Mouse (Mus musculus) lung, embryonic 16.5 days (tissue): ENCODE measurements around the gene Rem2. TPM values are rescaled to one million over a fixed set of nuclear protein-coding genes. Genes with fewer than 3 reads are reported as not detected.
A peak's percentile ranks its signal among the peaks of the same experiment; 100 is the strongest.

Experiments
- ATAC-seq: fragments of 200-750 bp; cut with Nextera tagmentation; 2 replicates; pipeline ENCODE4 v1.8.0; 2017; ENCODE audit warnings: low read depth, mild to moderate bottlenecking, moderate library complexity
- H3K27ac ChIP-seq: fragments of 300-500 bp; sonication (generic); 2 replicates; pipeline ENCODE4 v1.5.1; 2014; ENCODE audit warnings: mild to moderate bottlenecking, control low read depth, low read length
- H3K27me3 ChIP-seq: fragments of 300-500 bp; sonication (generic); 2 replicates; pipeline ENCODE4 v1.6.1; 2014; ENCODE audit warnings: low read depth, low read length, mixed read lengths; ENCODE audit not compliant: control insufficient read depth, insufficient read depth
- H3K36me3 ChIP-seq: fragments of 300-500 bp; sonication (generic); 2 replicates; pipeline ENCODE4 v1.6.1; 2014; ENCODE audit warnings: low read length; ENCODE audit not compliant: control insufficient read depth, insufficient read depth
- H3K4me1 ChIP-seq: fragments of 300-500 bp; sonication (generic); replicated peaks from 2 replicates; pipeline ENCODE4 v1.6.1; 2014; ENCODE audit warnings: low read length, mixed read lengths; ENCODE audit not compliant: control insufficient read depth, insufficient read depth
- H3K4me2 ChIP-seq: fragments of 300-500 bp; sonication (generic); 2 replicates; pipeline ENCODE4 v1.6.1; 2014; ENCODE audit warnings: low read depth, low read length, control low read depth
- H3K4me3 ChIP-seq: fragments of 300-500 bp; sonication (generic); 2 replicates; pipeline ENCODE4 v1.5.1; 2014; ENCODE audit warnings: mild to moderate bottlenecking, low read length, control low read depth
- H3K9ac ChIP-seq: fragments of 300-500 bp; sonication (generic); 2 replicates; pipeline ENCODE4 v1.6.1; 2014; ENCODE audit warnings: low read length, control low read depth
- H3K9me3 ChIP-seq: fragments of 300-500 bp; sonication (generic); 2 replicates; pipeline ENCODE4 v1.6.1; 2016; ENCODE audit warnings: low read length; ENCODE audit not compliant: control insufficient read depth
- WGBS: fragments of 180-500 bp; shearing (Covaris S2); extraction: QIAGEN DNeasy Blood & Tissue Kit; methylation state at CpG from one replicate; pipeline ENCODE4 v1.1.7; 2014; 5-methylcytosine and 5-hydroxymethylcytosine counted together
- polyA plus RNA-seq: library from polyadenylated mRNA; unstranded; fragments of >200 nt; fragmentation: Nextera tagmentation; extraction: Ambion mirVana; gene quantifications from 2 replicates; pipeline ENCODE4 v1.2.1, GENCODE M21; 2015

The Rem2 gene
- polyA plus RNA-seq, 1 experiment from 2014 or later, result 22.4 TPM

DNA sequence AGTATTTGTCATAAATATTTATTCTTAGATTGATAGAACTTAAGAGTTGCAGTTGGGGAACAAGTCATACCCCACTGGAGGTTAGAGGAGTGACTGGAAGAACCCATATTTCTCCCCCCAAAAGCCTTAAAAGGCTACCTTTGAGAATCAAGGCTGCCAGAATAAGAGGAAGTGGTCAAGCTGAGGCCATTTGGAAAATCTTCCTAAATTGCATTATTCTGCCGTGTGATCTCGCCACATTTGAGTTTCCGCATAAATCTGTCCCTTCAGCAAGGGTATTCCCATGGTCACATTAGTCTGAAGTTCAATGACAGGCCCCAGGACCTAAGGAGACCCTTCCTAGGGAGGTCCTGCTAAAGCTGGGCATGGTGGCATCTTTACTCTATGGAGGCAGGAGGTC lies 33.4 kb upstream of the Rem2 start:
- 84% methylated on average over 3 of the region's 3 CpGs for WGBS
- Histone ChIP-seq H3K4me1 (peaks cover 8% of the 10 kb centered on the region; the same call in 1 of the 2 replicates), H3K27me3 (no peaks in the 10 kb centered on the region), H3K9me3 (no peaks in the 10 kb centered on the region), H3K27ac (peak overlapping the region; percentile 54), H3K4me2 (no peak overlapping the region), H3K9ac (no peak overlapping the region), H3K4me3 (no peak overlapping the region), H3K36me3 (peaks cover 26% of the 10 kb centered on the region)
- no peak for ATAC-seq

DNA sequence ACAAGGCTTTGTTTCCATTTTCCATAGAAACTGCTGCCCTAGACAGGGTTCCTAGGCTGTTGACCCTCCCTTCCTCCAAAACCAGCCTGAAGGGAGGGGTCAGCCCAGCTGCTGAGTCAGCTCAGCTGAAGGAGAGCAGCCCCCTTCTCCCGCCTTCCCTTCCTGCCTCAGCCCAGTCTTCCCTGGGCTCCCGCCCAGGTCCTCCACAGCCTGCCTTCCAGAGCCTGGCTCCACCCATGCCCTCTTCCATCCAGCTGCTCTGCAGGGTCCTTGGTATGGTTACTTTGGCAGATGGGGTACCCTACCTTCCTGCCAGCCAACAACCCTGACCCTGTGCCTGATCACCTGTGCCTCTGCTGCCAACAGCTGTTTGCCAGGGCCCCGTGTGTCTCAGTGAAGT lies 32.7 kb upstream of the Rem2 start:
- no peak overlapping the region for H3K9ac ChIP-seq
- peaks cover 22% of the 10 kb centered on the region for H3K36me3 ChIP-seq
- H3K4me3 ChIP-seq, result no peak overlapping the region
- H3K27me3 ChIP-seq, result no peaks in the 10 kb centered on the region
- 17% methylated on average over 3 of the region's 3 CpGs for WGBS
- no peak overlapping the region for H3K4me2 ChIP-seq
- ATAC-seq, result peak; percentile 87
- H3K4me1 ChIP-seq, result peaks cover 8% of the 10 kb centered on the region; the same call in 1 of the 2 replicates
- no peaks in the 10 kb centered on the region for H3K9me3 ChIP-seq
- H3K27ac ChIP-seq, result peak overlapping the region; percentile 54

DNA sequence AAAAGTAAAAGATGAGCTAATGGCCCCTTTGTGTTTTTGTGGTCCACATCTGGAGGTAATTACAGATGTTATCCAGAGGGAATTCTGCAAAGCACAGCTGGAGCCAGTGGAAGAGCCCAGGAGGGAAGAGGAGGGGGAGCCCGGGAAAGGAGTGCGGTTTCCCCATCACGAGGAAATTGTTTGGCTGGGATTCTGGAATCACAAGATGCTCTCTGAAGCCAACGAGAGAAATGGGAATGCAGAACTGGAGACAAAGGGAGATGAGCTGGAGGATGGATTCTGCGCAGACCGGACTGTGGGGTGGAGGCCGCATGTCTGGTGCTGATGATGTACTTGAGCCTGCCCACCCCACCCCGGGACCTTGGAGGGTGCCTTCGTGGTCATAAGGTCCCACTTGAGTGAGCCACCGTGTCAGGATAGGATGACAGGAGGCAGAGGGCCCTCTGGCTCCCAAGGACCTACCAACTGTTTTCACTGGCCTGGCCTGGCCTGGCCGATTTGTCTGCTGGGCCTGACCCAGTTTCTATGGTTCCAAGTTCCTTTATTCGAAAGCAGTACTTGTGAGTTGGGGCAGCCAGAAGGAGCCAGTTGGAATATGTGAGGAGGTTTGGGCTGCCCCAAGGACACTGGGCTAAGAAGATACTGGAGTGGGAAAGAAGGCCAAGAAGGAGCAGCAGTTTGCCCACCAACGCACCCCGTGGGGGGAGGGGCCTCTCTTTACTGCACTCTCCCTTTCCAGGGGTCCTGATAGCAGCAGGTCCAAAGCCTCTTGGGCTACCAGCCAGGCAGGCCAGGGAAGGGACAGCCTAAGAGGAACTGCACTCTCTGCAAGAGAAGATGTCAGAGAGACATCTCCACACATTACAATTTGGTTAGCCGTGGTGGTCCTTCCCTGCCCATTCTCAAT lies 31.9 kb upstream of the Rem2 start:
- Histone ChIP-seq H3K4me2 (no peak overlapping the region), H3K4me3 (no peak overlapping the region), H3K36me3 (peaks cover 15% of the 10 kb centered on the region), H3K9ac (no peak overlapping the region), H3K9me3 (no peaks in the 10 kb centered on the region), H3K27ac (no peak overlapping the region; the same call in none of the 2 replicates), H3K4me1 (peaks cover 11% of the 10 kb centered on the region), H3K27me3 (no peaks in the 10 kb centered on the region)
- 55% methylated on average over 15 of the region's 15 CpGs for WGBS
- peak; percentile 47; the same call in 1 of the 2 replicates for ATAC-seq

DNA sequence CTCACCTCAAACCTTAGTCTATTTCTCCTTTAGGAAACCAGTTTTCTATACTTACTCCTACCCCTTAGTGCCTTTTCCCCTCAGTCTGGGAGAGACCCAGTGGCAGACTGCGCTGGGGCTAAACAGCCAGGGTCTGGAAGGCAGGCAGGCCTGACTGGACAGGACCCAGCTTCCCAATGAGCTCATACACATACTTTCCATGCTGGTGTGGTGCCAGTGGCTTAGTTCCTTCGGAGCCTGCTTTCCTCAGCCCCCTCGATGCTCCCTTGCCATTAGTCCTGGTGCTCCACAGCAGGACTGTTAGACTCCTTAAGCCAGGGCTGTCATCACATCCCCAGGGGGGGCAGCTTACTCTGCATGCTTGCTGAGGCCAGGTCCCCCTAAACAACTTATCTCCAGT lies 30.4 kb upstream of the Rem2 start:
- 55% methylated on average over 3 of the region's 3 CpGs for WGBS
- H3K27ac ChIP-seq, result no peak overlapping the region
- H3K27me3 ChIP-seq, result no peaks in the 10 kb centered on the region
- no peak for ATAC-seq
- no peaks in the 10 kb centered on the region for H3K9me3 ChIP-seq
- no peak overlapping the region for H3K9ac ChIP-seq
- H3K4me3 ChIP-seq, result no peak overlapping the region
- H3K36me3 ChIP-seq, result no peaks in the 10 kb centered on the region; the same call in 1 of the 2 replicates
- peaks cover 11% of the 10 kb centered on the region for H3K4me1 ChIP-seq
- no peak overlapping the region for H3K4me2 ChIP-seq

DNA sequence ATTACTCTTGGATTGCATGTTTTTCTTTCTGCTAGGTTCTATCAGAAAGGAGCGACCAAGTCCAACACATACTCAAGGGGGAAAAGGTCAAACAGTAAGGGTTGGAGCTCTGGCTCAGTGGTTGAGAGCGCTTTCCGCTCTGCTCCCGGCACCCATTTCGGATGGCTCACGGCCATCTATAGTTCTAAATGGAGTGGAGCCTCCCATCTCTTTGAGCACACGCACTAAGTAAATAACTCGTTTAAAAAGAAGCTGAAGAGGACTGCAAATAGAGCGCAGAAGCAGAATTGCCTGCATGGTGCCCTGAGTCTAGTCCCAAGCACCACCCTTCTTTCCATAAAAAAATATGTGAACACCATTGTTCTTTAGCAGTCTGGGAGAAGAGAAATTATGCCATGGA lies 22.3 kb upstream of the Rem2 start:
- Histone ChIP-seq H3K4me3 (no peak overlapping the region), H3K9me3 (no peaks in the 10 kb centered on the region), H3K4me1 (peaks cover 6% of the 10 kb centered on the region), H3K27ac (peak overlapping the region; percentile 67), H3K4me2 (no peak overlapping the region), H3K27me3 (no peaks in the 10 kb centered on the region), H3K36me3 (no peaks in the 10 kb centered on the region), H3K9ac (no peak overlapping the region)
- 58% methylated on average over 9 of the region's 9 CpGs for WGBS
- peak; percentile 46 for ATAC-seq

DNA sequence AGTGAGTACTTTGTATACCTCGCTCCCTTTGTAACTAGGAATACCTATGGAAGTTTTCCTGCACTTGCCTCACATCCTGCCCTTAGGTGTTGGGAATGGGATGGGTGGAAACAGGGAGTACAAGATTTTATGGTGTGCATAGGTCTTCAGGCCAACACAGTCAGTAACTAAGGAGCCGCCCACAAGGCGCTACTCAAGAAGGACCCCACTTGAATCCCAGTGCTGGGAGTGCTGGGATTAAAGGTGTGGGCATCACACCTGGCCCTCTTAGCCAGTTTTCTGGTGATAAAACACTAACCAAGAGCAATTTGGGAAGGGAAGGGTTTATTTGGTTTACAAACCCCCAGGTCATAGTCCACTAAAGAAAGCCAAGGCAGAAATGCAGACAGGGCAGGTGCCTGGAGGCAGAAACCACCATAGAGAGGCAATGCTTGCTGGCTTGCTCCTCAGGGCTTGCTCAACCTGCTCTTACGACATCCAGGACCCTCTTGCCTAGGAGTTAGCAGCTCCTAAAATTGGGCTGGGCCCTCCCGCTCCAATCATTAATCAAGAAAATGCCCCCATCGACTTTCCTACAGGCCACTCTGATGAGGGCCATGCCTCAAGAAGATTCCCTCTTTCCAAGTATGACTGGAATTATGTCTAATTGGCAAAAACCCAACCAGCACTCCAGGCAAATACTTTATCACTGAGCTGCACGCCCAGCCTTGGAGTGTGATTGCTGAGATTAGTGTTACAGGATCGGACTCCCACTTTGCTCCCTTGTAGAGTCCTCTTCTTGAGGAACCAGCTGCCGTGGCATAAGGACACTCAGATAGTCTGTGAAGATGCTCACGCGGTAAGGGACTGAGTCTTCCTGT lies 21.0 kb upstream of the Rem2 start:
- Histone ChIP-seq H3K9me3 (no peaks in the 10 kb centered on the region), H3K36me3 (no peaks in the 10 kb centered on the region), H3K4me3 (no peak overlapping the region), H3K27me3 (no peaks in the 10 kb centered on the region), H3K4me1 (peaks cover 3% of the 10 kb centered on the region), H3K4me2 (no peak overlapping the region), H3K27ac (peak overlapping the region; percentile 67), H3K9ac (no peak overlapping the region)
- peak; percentile 82 for ATAC-seq
- 40% methylated on average over 11 of the region's 11 CpGs for WGBS

DNA sequence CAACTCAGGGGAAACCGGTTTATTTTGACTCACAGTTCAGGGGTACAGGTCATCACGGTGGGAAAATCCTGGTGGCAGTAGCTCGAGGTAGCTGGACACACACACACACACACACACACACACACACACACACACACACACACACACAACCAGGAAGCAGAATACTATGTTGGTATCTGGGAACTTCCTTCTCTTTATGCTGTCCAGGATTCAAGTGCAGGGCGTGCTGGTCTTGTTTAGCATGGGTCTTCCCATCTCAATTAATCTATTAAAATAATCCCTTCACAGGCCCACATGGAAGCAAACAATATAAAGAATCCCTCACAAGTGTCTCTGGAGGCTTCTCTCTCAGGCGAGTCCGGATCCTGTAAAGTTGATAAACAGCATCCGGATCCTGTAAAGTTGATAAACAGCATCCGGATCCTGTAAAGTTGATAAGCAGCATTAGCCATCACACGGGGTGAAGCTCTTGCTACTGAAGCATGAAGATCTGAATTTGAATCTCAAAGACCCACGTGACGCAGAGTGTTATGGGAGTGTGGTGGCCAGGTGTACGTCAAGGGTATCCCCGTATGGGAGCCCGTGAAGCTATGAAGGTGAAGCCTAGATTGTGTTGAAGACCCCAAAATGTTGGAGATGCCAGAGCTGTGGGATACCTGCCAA lies 17.9 kb upstream of the Rem2 start:
- Histone ChIP-seq H3K4me2 (no peak overlapping the region), H3K27ac (no peak overlapping the region), H3K4me3 (no peak overlapping the region), H3K4me1 (peaks cover 3% of the 10 kb centered on the region), H3K27me3 (no peaks in the 10 kb centered on the region), H3K36me3 (no peaks in the 10 kb centered on the region), H3K9me3 (no peaks in the 10 kb centered on the region), H3K9ac (no peak overlapping the region)
- no peak for ATAC-seq
- 79% methylated on average over 14 of the region's 14 CpGs for WGBS

DNA sequence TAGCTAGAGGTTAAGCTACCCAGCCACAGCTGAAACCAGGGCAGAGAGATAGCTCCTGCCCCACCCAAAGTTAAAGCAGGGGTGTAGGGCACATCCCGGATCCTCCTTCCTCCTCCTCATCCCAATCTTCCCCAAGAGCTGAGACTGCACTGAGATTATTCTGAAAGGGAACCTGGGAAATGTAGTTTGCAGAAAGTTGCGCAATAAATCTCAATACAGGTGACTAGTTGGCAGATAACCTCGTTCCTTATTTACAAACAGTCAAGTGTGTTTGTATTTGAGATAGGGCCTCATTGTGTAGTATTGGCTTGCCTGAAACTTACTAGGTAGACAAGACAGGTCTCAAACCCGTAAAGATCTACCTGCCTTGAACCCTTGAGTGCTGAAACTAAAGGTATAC lies 13.8 kb upstream of the Rem2 start:
- 68% methylated on average over 4 of the region's 4 CpGs for WGBS
- no peaks in the 10 kb centered on the region for H3K9me3 ChIP-seq
- H3K36me3 ChIP-seq, result no peaks in the 10 kb centered on the region
- no peak overlapping the region for H3K27ac ChIP-seq
- H3K9ac ChIP-seq, result no peak overlapping the region
- H3K4me3 ChIP-seq, result no peak overlapping the region
- no peak overlapping the region for H3K4me2 ChIP-seq
- H3K4me1 ChIP-seq, result peaks cover 8% of the 10 kb centered on the region
- no peaks in the 10 kb centered on the region for H3K27me3 ChIP-seq
- ATAC-seq, result no peak
